Mouse (Mus musculus) ES-E14 (cell line): ENCODE results near the gene Crebrf. TPM values are rescaled to one million over a fixed set of nuclear protein-coding genes. Genes with fewer than 3 reads are reported as not detected.

Experiments
- DNase-seq: peaks from one replicate; pipeline ENCODE4 v3.0.0-alpha.2; 2013; ENCODE audit warnings: low read depth, low spot score
- H3K27ac ChIP-seq: 2 replicates; pipeline ENCODE4 v1.5.1; 2012; ENCODE audit warnings: low read depth, mild to moderate bottlenecking, low read length, moderate library complexity, mixed read lengths; ENCODE audit not compliant: poor library complexity, insufficient read depth, severe bottlenecking
- H3K36me3 ChIP-seq: 2 replicates; pipeline ENCODE4 v1.6.1; 2012; ENCODE audit warnings: mild to moderate bottlenecking, low read length, moderate library complexity, mixed read lengths; ENCODE audit not compliant: control insufficient read depth, poor library complexity, insufficient read depth, severe bottlenecking
- H3K4me1 ChIP-seq, 2 experiments: fragments of 150-350 bp in 1 of 2; sonication (generic) in 1 of 2; 2 replicates each; pipeline ENCODE4 v1.6.1; 2012; ENCODE audit warnings: low read length in 2 of 2, mild to moderate bottlenecking in 1 of 2, mixed read lengths in 1 of 2; ENCODE audit not compliant: control insufficient read depth in 2 of 2, insufficient read depth in 2 of 2, poor library complexity in 1 of 2
- H3K4me3 ChIP-seq, 2 experiments: fragments of 150-350 bp in 1 of 2; sonication (generic) in 1 of 2; 2 replicates each; pipeline ENCODE4 v1.5.1; 2012; ENCODE audit warnings: low read length in 2 of 2, low read depth in 1 of 2, mild to moderate bottlenecking in 1 of 2, mixed read lengths in 1 of 2; ENCODE audit not compliant: insufficient read depth in 1 of 2, poor library complexity in 1 of 2, severe bottlenecking in 1 of 2
- H3K9ac ChIP-seq: 2 replicates; pipeline ENCODE4 v1.6.1; 2012; ENCODE audit warnings: low read depth, mild to moderate bottlenecking, low read length, mixed read lengths; ENCODE audit not compliant: poor library complexity, insufficient read depth, severe bottlenecking
- H3K9me3 ChIP-seq: fragments of 150-350 bp; sonication (generic); 2 replicates; pipeline ENCODE4 v1.6.1; 2012; ENCODE audit warnings: low read depth, mild to moderate bottlenecking, low read length; ENCODE audit not compliant: control insufficient read depth, insufficient read depth
- CHD2 ChIP-seq: IDR thresholded peaks from 2 replicates; pipeline ENCODE4 v1.6.1; 2014; ENCODE audit warnings: mild to moderate bottlenecking, low read depth, low read length, inconsistent platforms
- HCFC1 ChIP-seq: IDR thresholded peaks from 2 replicates; pipeline ENCODE4 v1.6.1; 2012; ENCODE audit warnings: low read length, inconsistent platforms, borderline replicate concordance; ENCODE audit not compliant: insufficient read depth
- MAFK ChIP-seq: IDR thresholded peaks from 2 replicates; pipeline ENCODE4 v1.6.1; 2014; ENCODE audit warnings: mild to moderate bottlenecking, low read depth, low read length, inconsistent platforms; ENCODE audit not compliant: insufficient read depth
- ZC3H11A ChIP-seq: IDR thresholded peaks from 2 replicates; pipeline ENCODE4 v1.6.1; 2012; ENCODE audit warnings: low read depth, mild to moderate bottlenecking, inconsistent platforms, low read length, borderline replicate concordance
- ZNF384 ChIP-seq: IDR thresholded peaks from 2 replicates; pipeline ENCODE4 v1.6.1; 2012; ENCODE audit warnings: low read depth, low read length, inconsistent platforms
- in situ Hi-C, 2 experiments: fragments of 600-800 bp; cut with MboI; formaldehyde crosslinking; loops; one replicate each; pipeline ENCODE4 v1.15.1; 2025; ENCODE audit warnings: low sequenced_read_pairs in 2 of 2, inconsistent platforms in 1 of 2; ENCODE audit not compliant: unreplicated experiment in 2 of 2
- total RNA-seq: library from RNA; depleted of rRNA; stranded (reverse); fragments of 300-350 nt; gene quantifications from 2 replicates; pipeline ENCODE4 v1.2.3, GENCODE M21; 2012

Crebrf gene
- total RNA-seq, 1 experiment = 16.6 TPM

- no peak for DNase-seq
- in situ Hi-C loops = loop anchor here in 1 of 2 experiments (10.0 kb wide), 1 partner anchor 92 kb away; no protein-coding TSS in a partner anchor
- peaks cover 25% of the 10 kb centered on the region; the same call in 1 of the 2 replicates for H3K36me3 ChIP-seq
These were observed 77.8 kb downstream of the Crebrf start for GRCm38 (mm10) chr17:26793068-26793765.

GRCm38 (mm10) chr17:26794744-26795143 lies 79.3 kb downstream of the Crebrf start:
- DNase-seq = peak; percentile 28
- in situ Hi-C loops = loop anchor here in 1 of 2 experiments (10.0 kb wide), 1 partner anchor 90 kb away; no protein-coding TSS in a partner anchor
- 0 out of 4 replicates have a peak, but pooled peaks cover 0 to 3% of the 10 kb centered on the region in 2 experiments for H3K4me1 ChIP-seq
- peak; percentile 3; the same call in 1 of the 2 replicates for TF ChIP-seq ZC3H11A
- TF ChIP-seq ZNF384 = no peak
- H3K4me3 ChIP-seq = no peak overlapping the region
- H3K27ac ChIP-seq = no peak overlapping the region
- peaks cover 20% of the 10 kb centered on the region; the same call in 1 of the 2 replicates for H3K36me3 ChIP-seq
- no peak overlapping the region for H3K9ac ChIP-seq
- H3K9me3 ChIP-seq = no peaks in the 10 kb centered on the region

More at GRCm38 (mm10) chr17:26793068-26793765, 77.8 kb downstream of the Crebrf start:
- TF ChIP-seq ZNF384 = no peak
- Histone ChIP-seq H3K27ac (no peak overlapping the region), H3K9ac (no peak overlapping the region), H3K4me3 (no peak overlapping the region), H3K9me3 (no peaks in the 10 kb centered on the region), H3K4me1 (0 out of 4 replicates have a peak, but pooled peaks cover 0 to 3% of the 10 kb centered on the region in 2 experiments)

GRCm38 (mm10) chr17:26795386-26795785 lies 79.9 kb downstream of the Crebrf start:
- no peak overlapping the region for H3K9ac ChIP-seq
- no peak for TF ChIP-seq ZC3H11A
- no peak for TF ChIP-seq ZNF384
- TF ChIP-seq MAFK = no peak
- TF ChIP-seq HCFC1 = no peak
- TF ChIP-seq CHD2 = no peak
- H3K4me3 ChIP-seq = no peak overlapping the region
- peaks cover 20% of the 10 kb centered on the region; the same call in 1 of the 2 replicates for H3K36me3 ChIP-seq
- DNase-seq = no peak
- H3K9me3 ChIP-seq = no peaks in the 10 kb centered on the region
- H3K27ac ChIP-seq = no peak overlapping the region
- 0 out of 4 replicates have a peak, but pooled peaks cover 0 to 3% of the 10 kb centered on the region in 2 experiments for H3K4me1 ChIP-seq
- in situ Hi-C loops = loop anchor here in 1 of 2 experiments (10.0 kb wide), 1 partner anchor 89 kb away; no protein-coding TSS in a partner anchor

- H3K4me1 ChIP-seq = 0 out of 4 replicates have a peak, but pooled peaks cover 0 to 3% of the 10 kb centered on the region in 2 experiments
- TF ChIP-seq ZC3H11A = no peak
- TF ChIP-seq HCFC1 = no peak
- TF ChIP-seq MAFK = no peak
- TF ChIP-seq ZNF384 = no peak
- no peak for TF ChIP-seq CHD2
- H3K9ac ChIP-seq = no peak overlapping the region
- no peak overlapping the region for H3K27ac ChIP-seq
- no peaks in the 10 kb centered on the region for H3K9me3 ChIP-seq
- no peak for DNase-seq
- H3K4me3 ChIP-seq = no peak overlapping the region
- H3K36me3 ChIP-seq = peaks cover 6% of the 10 kb centered on the region; the same call in 1 of the 2 replicates
- in situ Hi-C loops = loop anchor here in 1 of 2 experiments (10.0 kb wide), 1 partner anchor 87 kb away; no protein-coding TSS in a partner anchor
These were observed 82.1 kb downstream of the Crebrf start for GRCm38 (mm10) chr17:26797379-26798128.
